Mouse (Mus musculus): ENCODE measurements at regions not wholly inside any gene's neighbourhood (a gene's known extent, or its start where the extent isn't known, plus 50 kb on each side); places are given as distances from the start of the nearest gene placed in this dataset.
"Not testable (repeated sequence)": the region's sequence is repeated elsewhere in the genome, so short reads cannot be mapped to it uniquely, and the experiment has no call there.

- DNase-seq (ENCODE audit: low read depth, low spot score) = no peak
These were observed 131.0 kb upstream of the Dapk1 start for GRCm38 (mm10) chr13:60470426-60471398.

GRCm38 (mm10) chr13:60471602-60472001 is 130.1 kb upstream of the Dapk1 start:
- no peak for DNase-seq (ENCODE audit: low read depth, low spot score)

- DNase-seq (ENCODE audit: low read depth, low spot score) = no peak
These were observed 125.4 kb upstream of the Dapk1 start for GRCm38 (mm10) chr13:60476366-60476765.

- DNase-seq (ENCODE audit: low read depth, low spot score) = no peak
These were observed 123.4 kb upstream of the Dapk1 start for GRCm38 (mm10) chr13:60478301-60478700.

GRCm38 (mm10) chr13:60479043-60479861 is 122.5 kb upstream of the Dapk1 start:
- no peak for DNase-seq (ENCODE audit: low read depth, low spot score)

- DNase-seq (ENCODE audit: low read depth, low spot score) = no peak
These were observed 121.7 kb upstream of the Dapk1 start for GRCm38 (mm10) chr13:60479862-60480730.

- DNase-seq (ENCODE audit: low read depth, low spot score) = no peak
These were observed 120.9 kb upstream of the Dapk1 start for GRCm38 (mm10) chr13:60480731-60481431.

GRCm38 (mm10) chr13:60481451-60481850 is 120.3 kb upstream of the Dapk1 start:
- not testable (repeated sequence) for DNase-seq (ENCODE audit: low read depth, low spot score)

GRCm38 (mm10) chr13:60481946-60482345 is 119.8 kb upstream of the Dapk1 start:
- DNase-seq (ENCODE audit: low read depth, low spot score) = no peak

GRCm38 (mm10) chr13:60486105-60486504 is 115.6 kb upstream of the Dapk1 start:
- DNase-seq (ENCODE audit: low read depth, low spot score) = no peak

GRCm38 (mm10) chr13:60486871-60487270 is 114.9 kb upstream of the Dapk1 start:
- no peak for DNase-seq (ENCODE audit: low read depth, low spot score)

- no peak for DNase-seq (ENCODE audit: low read depth, low spot score)
These were observed 113.4 kb upstream of the Dapk1 start for GRCm38 (mm10) chr13:60488131-60488883.

- DNase-seq (ENCODE audit: low read depth, low spot score) = no peak
These were observed 112.9 kb upstream of the Dapk1 start for GRCm38 (mm10) chr13:60488884-60489265.

- DNase-seq (ENCODE audit: low read depth, low spot score) = no peak
These were observed 109.7 kb upstream of the Dapk1 start for GRCm38 (mm10) chr13:60491948-60492464.

- DNase-seq (ENCODE audit: low read depth, low spot score) = no peak
These were observed 107.9 kb upstream of the Dapk1 start for GRCm38 (mm10) chr13:60493836-60494235.

- no peak for DNase-seq (ENCODE audit: low read depth, low spot score)
These were observed 103.9 kb upstream of the Dapk1 start for GRCm38 (mm10) chr13:60497714-60498400.

- no peak for DNase-seq (ENCODE audit: low read depth, low spot score)
These were observed 97.6 kb upstream of the Dapk1 start for GRCm38 (mm10) chr13:60504196-60504595.

GRCm38 (mm10) chr13:60507611-60508010 is 94.1 kb upstream of the Dapk1 start:
- DNase-seq (ENCODE audit: low read depth, low spot score) = no peak

GRCm38 (mm10) chr13:60508054-60508453 is 93.7 kb upstream of the Dapk1 start:
- DNase-seq (ENCODE audit: low read depth, low spot score) = no peak

Data from brain, embryonic 18.5 days (tissue).